Mouse (Mus musculus): ENCODE results near the gene Dpf2.

DNA sequence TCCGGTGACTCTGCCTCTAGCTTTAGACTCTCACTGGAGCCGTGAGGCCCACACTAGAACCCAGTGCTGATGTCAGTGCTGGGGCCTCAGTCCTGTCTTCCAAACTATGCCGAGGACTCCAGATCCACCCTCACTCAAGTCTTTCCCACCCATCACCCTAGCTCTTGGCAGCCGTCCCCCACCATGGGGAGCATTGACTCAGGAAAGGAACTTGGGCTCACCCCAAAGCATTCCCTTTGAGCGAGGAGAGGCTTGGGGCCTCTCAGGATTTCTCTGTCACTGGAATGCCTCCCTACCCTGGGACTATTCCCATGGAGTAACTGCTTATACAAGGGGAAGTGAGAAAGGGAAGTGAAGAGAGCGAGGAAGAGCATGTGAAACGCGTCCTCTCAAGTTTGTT, 33.1 kb upstream of the Dpf2 start:
- TF ChIP-seq CTCF (IDR thresholded peaks at IDR 0.05; ENCODE audit: low read depth, low read length): no peak
- TF ChIP-seq POLR2A (IDR thresholded peaks at IDR 0.05; ENCODE audit: borderline replicate concordance, low read depth, low read length): no peak
